Mouse (Mus musculus) intestine, embryonic 14.5 days (tissue): ENCODE results near the gene Imp3. TPM values are rescaled to one million over a fixed set of nuclear protein-coding genes. Genes with fewer than 3 reads are reported as not detected.
"Not testable (repeated sequence)": the region's sequence is repeated elsewhere in the genome, so short reads cannot be mapped to it uniquely, and the experiment has no call there.

Experiments
- ATAC-seq: fragments of 200-750 bp; cut with Nextera tagmentation; replicated peaks from 2 replicates; pipeline ENCODE4 v1.8.0; 2017; ENCODE audit warnings: low read depth, moderate number of reproducible peaks, moderate TSS enrichment, moderate library complexity; ENCODE audit not compliant: low FRiP score, low TSS enrichment
- DNase-seq: peaks from one replicate; pipeline ENCODE4 v3.0.0-alpha.2; 2018; ENCODE audit warnings: low spot score
- H3K27ac ChIP-seq: fragments of 300-500 bp; sonication (generic); 2 replicates; pipeline ENCODE4 v1.5.1; 2014; ENCODE audit warnings: low read depth, mild to moderate bottlenecking, control low read depth
- H3K27me3 ChIP-seq: fragments of 300-500 bp; sonication (generic); replicated peaks from 2 replicates; pipeline ENCODE4 v1.6.1; 2014; ENCODE audit warnings: low read length, control low read depth; ENCODE audit not compliant: control insufficient read depth, insufficient read depth
- H3K36me3 ChIP-seq: fragments of 300-500 bp; sonication (generic); 2 replicates; pipeline ENCODE4 v1.6.1; 2014; ENCODE audit warnings: low read length, control low read depth; ENCODE audit not compliant: control insufficient read depth, insufficient read depth
- H3K4me1 ChIP-seq: fragments of 300-500 bp; sonication (generic); replicated peaks from 2 replicates; pipeline ENCODE4 v1.6.1; 2014; ENCODE audit warnings: low read length, control low read depth, mixed read lengths; ENCODE audit not compliant: control insufficient read depth, insufficient read depth
- H3K4me2 ChIP-seq: fragments of 300-500 bp; sonication (generic); 2 replicates; pipeline ENCODE4 v1.6.1; 2014; ENCODE audit warnings: low read length
- H3K4me3 ChIP-seq: fragments of 300-500 bp; sonication (generic); 2 replicates; pipeline ENCODE4 v1.5.1; 2014; ENCODE audit warnings: low read depth, low read length, control low read depth, mixed read lengths
- H3K9ac ChIP-seq: fragments of 300-500 bp; sonication (generic); 2 replicates; pipeline ENCODE4 v1.6.1; 2014; ENCODE audit warnings: mild to moderate bottlenecking, low read length
- H3K9me3 ChIP-seq: fragments of 300-500 bp; sonication (generic); 2 replicates; pipeline ENCODE4 v1.6.1; 2016; ENCODE audit warnings: low read length, control low read depth; ENCODE audit not compliant: control insufficient read depth
- WGBS: fragments of 180-500 bp; shearing (Covaris S2); extraction: QIAGEN DNeasy Blood & Tissue Kit; methylation state at CpG from one replicate; pipeline ENCODE4 v1.1.7; 2014; 5-methylcytosine and 5-hydroxymethylcytosine counted together
- polyA plus RNA-seq: library from polyadenylated mRNA; unstranded; fragments of >200 nt; fragmentation: Nextera tagmentation; extraction: Ambion mirVana; gene quantifications from 2 replicates; pipeline ENCODE4 v1.2.1, GENCODE M21; 2014

Gene Imp3
- polyA plus RNA-seq, 1 experiment from 2014 or later = 82.5 TPM

GRCm38 (mm10) chr9:56896779-56897178 is 40.5 kb upstream of the Imp3 start:
- Histone ChIP-seq H3K4me1 (no peaks in the 10 kb centered on the region; the same call in 1 of the 2 replicates), H3K4me3 (no peak overlapping the region), H3K36me3 (peaks cover 36% of the 10 kb centered on the region), H3K9ac (no peak overlapping the region), H3K27ac (no peak overlapping the region), H3K4me2 (no peak overlapping the region), H3K27me3 (no peaks in the 10 kb centered on the region), H3K9me3 (no peaks in the 10 kb centered on the region)
- no peak for DNase-seq
- WGBS = 92% methylated on average over 12 of the region's 12 CpGs
- no peak for ATAC-seq

GRCm38 (mm10) chr9:56899409-56899808 is 37.9 kb upstream of the Imp3 start:
- H3K4me3 ChIP-seq = no peak overlapping the region
- H3K27ac ChIP-seq = no peak overlapping the region
- H3K4me1 ChIP-seq = no peaks in the 10 kb centered on the region; the same call in 1 of the 2 replicates
- no peak for ATAC-seq
- no peaks in the 10 kb centered on the region for H3K9me3 ChIP-seq
- no peak overlapping the region for H3K4me2 ChIP-seq
- no peak for DNase-seq
- no peak overlapping the region for H3K9ac ChIP-seq
- H3K36me3 ChIP-seq = peaks cover 13% of the 10 kb centered on the region
- no peaks in the 10 kb centered on the region for H3K27me3 ChIP-seq
- 78% methylated on average over 11 of the region's 11 CpGs for WGBS

GRCm38 (mm10) chr9:56900060-56900459 is 37.2 kb upstream of the Imp3 start:
- Histone ChIP-seq H3K9me3 (no peaks in the 10 kb centered on the region), H3K4me1 (no peaks in the 10 kb centered on the region; the same call in 1 of the 2 replicates), H3K27ac (no peak overlapping the region), H3K4me2 (no peak overlapping the region), H3K4me3 (no peak overlapping the region), H3K9ac (no peak overlapping the region), H3K36me3 (0 out of 2 replicates have a peak, but pooled peaks cover 7% of the 10 kb centered on the region), H3K27me3 (no peaks in the 10 kb centered on the region)
- no peak for DNase-seq
- no peak for ATAC-seq

GRCm38 (mm10) chr9:56900571-56900970 is 36.7 kb upstream of the Imp3 start:
- WGBS = 39% methylated on average over 9 of the region's 9 CpGs
- H3K27me3 ChIP-seq = no peaks in the 10 kb centered on the region
- H3K27ac ChIP-seq = no peak overlapping the region
- ATAC-seq (no peak), DNase-seq (no peak)
- no peaks in the 10 kb centered on the region; the same call in 1 of the 2 replicates for H3K4me1 ChIP-seq
- no peak overlapping the region for H3K9ac ChIP-seq
- 0 out of 2 replicates have a peak, but pooled peaks cover 7% of the 10 kb centered on the region for H3K36me3 ChIP-seq
- H3K4me3 ChIP-seq = no peak overlapping the region
- no peak overlapping the region for H3K4me2 ChIP-seq
- no peaks in the 10 kb centered on the region for H3K9me3 ChIP-seq

GRCm38 (mm10) chr9:56901187-56901586 is 36.1 kb upstream of the Imp3 start:
- no peaks in the 10 kb centered on the region for H3K9me3 ChIP-seq

GRCm38 (mm10) chr9:56903662-56904061 is 33.6 kb upstream of the Imp3 start:
- no peak for DNase-seq
- no peak for ATAC-seq
- Histone ChIP-seq H3K36me3 (no peaks in the 10 kb centered on the region), H3K4me1 (no peaks in the 10 kb centered on the region; the same call in 1 of the 2 replicates), H3K27me3 (no peaks in the 10 kb centered on the region), H3K27ac (no peak overlapping the region), H3K4me3 (no peak overlapping the region), H3K9me3 (no peaks in the 10 kb centered on the region), H3K4me2 (no peak overlapping the region), H3K9ac (no peak overlapping the region)
- 79% methylated on average over 3 of the region's 3 CpGs for whole genome bisulfite sequencing

More at GRCm38 (mm10) chr9:56901187-56901586, 36.1 kb upstream of the Imp3 start:
- WGBS = 59% methylated on average over 8 of the region's 8 CpGs
- no peak for DNase-seq
- Histone ChIP-seq H3K27me3 (no peaks in the 10 kb centered on the region), H3K4me2 (no peak overlapping the region), H3K4me1 (no peaks in the 10 kb centered on the region; the same call in 1 of the 2 replicates), H3K4me3 (no peak overlapping the region), H3K36me3 (0 out of 2 replicates have a peak, but pooled peaks cover 3% of the 10 kb centered on the region), H3K9ac (no peak overlapping the region), H3K27ac (no peak overlapping the region)
- no peak; the same call in 1 of the 2 replicates for ATAC-seq

GRCm38 (mm10) chr9:56907549-56907948 is 29.7 kb upstream of the Imp3 start:
- H3K27ac ChIP-seq = no peak overlapping the region
- ATAC-seq = 0 out of 2 replicates have a peak, but pooled peaks have one; percentile 4

GRCm38 (mm10) chr9:56909991-56910390 is 27.3 kb upstream of the Imp3 start:
- not testable (repeated sequence) for H3K4me1 ChIP-seq, H3K36me3 ChIP-seq, H3K4me2 ChIP-seq, H3K9me3 ChIP-seq, H3K9ac ChIP-seq, H3K4me3 ChIP-seq, ATAC-seq, H3K27me3 ChIP-seq, H3K27ac ChIP-seq, DNase-seq
- 43% methylated on average over 4 of the region's 4 CpGs for WGBS

More at GRCm38 (mm10) chr9:56907549-56907948, 29.7 kb upstream of the Imp3 start:
- no peaks in the 10 kb centered on the region for H3K27me3 ChIP-seq
- no peak overlapping the region for H3K9ac ChIP-seq
- H3K9me3 ChIP-seq = no peaks in the 10 kb centered on the region
- no peak overlapping the region for H3K4me2 ChIP-seq
- 73% methylated on average over 9 of the region's 9 CpGs for WGBS
- DNase-seq = peak; percentile 52
- H3K36me3 ChIP-seq = no peaks in the 10 kb centered on the region
- H3K4me3 ChIP-seq = no peak overlapping the region
- H3K4me1 ChIP-seq = no peaks in the 10 kb centered on the region

- Histone ChIP-seq H3K9me3 (no peaks in the 10 kb centered on the region), H3K4me3 (no peak overlapping the region), H3K36me3 (peaks cover 8% of the 10 kb centered on the region; the same call in 1 of the 2 replicates), H3K9ac (no peak overlapping the region), H3K27me3 (no peaks in the 10 kb centered on the region), H3K4me1 (no peaks in the 10 kb centered on the region), H3K4me2 (no peak overlapping the region), H3K27ac (no peak overlapping the region)
- WGBS = 22% methylated on average over 1 of the region's 1 CpGs
- DNase-seq (no peak), ATAC-seq (no peak)
These were observed 26.3 kb upstream of the Imp3 start for GRCm38 (mm10) chr9:56911017-56911416.
